Mouse (Mus musculus) midbrain, embryonic 16.5 days (tissue): Measurements from ENCODE around the gene Pkd1l2. TPM values are rescaled to one million over a fixed set of nuclear protein-coding genes. Genes with fewer than 3 reads are reported as not detected.
A peak's percentile ranks its signal among the peaks of the same experiment; 100 is the strongest.

Source experiments
- ATAC-seq: fragments of 200-750 bp; cut with Nextera tagmentation; 2 replicates; pipeline ENCODE4 v1.8.0; 2017; ENCODE audit warnings: moderate TSS enrichment
- H3K27ac ChIP-seq: fragments of 300-500 bp; sonication (generic); 2 replicates; pipeline ENCODE4 v1.5.1; 2014; ENCODE audit warnings: mild to moderate bottlenecking, low read length, mixed read lengths
- H3K27me3 ChIP-seq: fragments of 300-500 bp; sonication (generic); 2 replicates; pipeline ENCODE4 v1.6.1; 2014; ENCODE audit warnings: low read depth, low read length, mixed read lengths; ENCODE audit not compliant: control insufficient read depth, insufficient read depth
- H3K36me3 ChIP-seq: fragments of 300-500 bp; sonication (generic); 2 replicates; pipeline ENCODE4 v1.6.1; 2014; ENCODE audit warnings: mild to moderate bottlenecking, low read length, moderate library complexity, mixed read lengths; ENCODE audit not compliant: control insufficient read depth, insufficient read depth
- H3K4me1 ChIP-seq: fragments of 300-500 bp; sonication (generic); 2 replicates; pipeline ENCODE4 v1.6.1; 2014; ENCODE audit warnings: mild to moderate bottlenecking, low read length, mixed read lengths; ENCODE audit not compliant: control insufficient read depth, insufficient read depth
- H3K4me2 ChIP-seq: fragments of 300-500 bp; sonication (generic); 2 replicates; pipeline ENCODE4 v1.6.1; 2014; ENCODE audit warnings: mild to moderate bottlenecking, low read length, mixed read lengths
- H3K4me3 ChIP-seq: fragments of 300-500 bp; sonication (generic); 2 replicates; pipeline ENCODE4 v1.5.1; 2014; ENCODE audit warnings: low read depth, mild to moderate bottlenecking, low read length, moderate library complexity, mixed read lengths
- H3K9ac ChIP-seq: fragments of 300-500 bp; sonication (generic); 2 replicates; pipeline ENCODE4 v1.6.1; 2014; ENCODE audit warnings: low read depth, low read length, mixed read lengths
- H3K9me3 ChIP-seq: fragments of 300-500 bp; sonication (generic); replicated peaks from 2 replicates; pipeline ENCODE4 v1.6.1; 2014; ENCODE audit warnings: mild to moderate bottlenecking, low read length, mixed read lengths; ENCODE audit not compliant: control insufficient read depth, poor library complexity, severe bottlenecking
- WGBS: fragments of 180-500 bp; shearing (Covaris S2); extraction: QIAGEN DNeasy Blood & Tissue Kit; methylation state at CpG from one replicate; pipeline ENCODE4 v1.1.7; 2014; 5-methylcytosine and 5-hydroxymethylcytosine counted together
- polyA plus RNA-seq: library from polyadenylated mRNA; unstranded; fragments of >200 nt; fragmentation: Nextera tagmentation; extraction: Ambion mirVana; gene quantifications from 2 replicates; pipeline ENCODE4 v1.2.1, GENCODE M21; 2015

The Pkd1l2 gene
- polyA plus RNA-seq, 1 experiment from 2014 or later = not detected

- 43% methylated on average over 6 of the region's 6 CpGs for WGBS
- no peaks in the 10 kb centered on the region for H3K36me3 ChIP-seq
- H3K9me3 ChIP-seq = no peaks in the 10 kb centered on the region
- no peak overlapping the region for H3K4me2 ChIP-seq
- H3K9ac ChIP-seq = no peak overlapping the region
- no peak for ATAC-seq
- no peak overlapping the region for H3K27ac ChIP-seq
- no peak overlapping the region for H3K4me3 ChIP-seq
- peaks cover 6% of the 10 kb centered on the region; the same call in 1 of the 2 replicates for H3K4me1 ChIP-seq
- no peaks in the 10 kb centered on the region for H3K27me3 ChIP-seq
Measured at GRCm38 (mm10) chr8:117115094-117115493, 32.8 kb upstream of the Pkd1l2 start.

GRCm38 (mm10) chr8:117112261-117112660 lies 30.0 kb upstream of the Pkd1l2 start:
- 78% methylated on average over 8 of the region's 8 CpGs for WGBS
- H3K9ac ChIP-seq = no peak overlapping the region

GRCm38 (mm10) chr8:117111641-117112040 lies 29.4 kb upstream of the Pkd1l2 start:
- Histone ChIP-seq H3K4me1 (peaks cover 6% of the 10 kb centered on the region; the same call in 1 of the 2 replicates), H3K36me3 (no peaks in the 10 kb centered on the region), H3K4me2 (no peak overlapping the region), H3K9me3 (no peaks in the 10 kb centered on the region), H3K9ac (no peak overlapping the region), H3K4me3 (no peak overlapping the region), H3K27me3 (no peaks in the 10 kb centered on the region), H3K27ac (no peak overlapping the region)
- no peak for ATAC-seq
- 89% methylated on average over 3 of the region's 3 CpGs for WGBS

More at GRCm38 (mm10) chr8:117112261-117112660, 30.0 kb upstream of the Pkd1l2 start:
- Histone ChIP-seq H3K9me3 (no peaks in the 10 kb centered on the region), H3K4me3 (no peak overlapping the region), H3K27me3 (no peaks in the 10 kb centered on the region), H3K27ac (no peak overlapping the region), H3K36me3 (no peaks in the 10 kb centered on the region), H3K4me2 (no peak overlapping the region), H3K4me1 (peaks cover 6% of the 10 kb centered on the region; the same call in 1 of the 2 replicates)
- ATAC-seq = no peak

GRCm38 (mm10) chr8:117109801-117110390 lies 27.6 kb upstream of the Pkd1l2 start:
- H3K4me3 ChIP-seq = no peak overlapping the region
- peaks cover 2% of the 10 kb centered on the region; the same call in 1 of the 2 replicates for H3K4me1 ChIP-seq
- no peak for ATAC-seq
- 58% methylated on average over 16 of the region's 16 CpGs for WGBS
- H3K9ac ChIP-seq = no peak overlapping the region
- H3K4me2 ChIP-seq = no peak overlapping the region
- no peaks in the 10 kb centered on the region for H3K27me3 ChIP-seq
- H3K9me3 ChIP-seq = no peaks in the 10 kb centered on the region
- H3K27ac ChIP-seq = no peak overlapping the region
- no peaks in the 10 kb centered on the region for H3K36me3 ChIP-seq

- no peak overlapping the region for H3K4me3 ChIP-seq
- no peaks in the 10 kb centered on the region for H3K36me3 ChIP-seq
- no peaks in the 10 kb centered on the region for H3K9me3 ChIP-seq
- H3K9ac ChIP-seq = no peak overlapping the region
- H3K4me1 ChIP-seq = no peaks in the 10 kb centered on the region
- H3K27ac ChIP-seq = no peak overlapping the region
- H3K27me3 ChIP-seq = no peaks in the 10 kb centered on the region
- H3K4me2 ChIP-seq = no peak overlapping the region
- 92% methylated on average over 19 of the region's 19 CpGs for WGBS
- no peak for ATAC-seq
Measured at GRCm38 (mm10) chr8:117109018-117109711, 26.9 kb upstream of the Pkd1l2 start.

GRCm38 (mm10) chr8:117107533-117107932 lies 25.3 kb upstream of the Pkd1l2 start:
- no peak for ATAC-seq
- H3K9me3 ChIP-seq = no peaks in the 10 kb centered on the region

GRCm38 (mm10) chr8:117097564-117098191 lies 15.4 kb upstream of the Pkd1l2 start:
- H3K27me3 ChIP-seq = no peaks in the 10 kb centered on the region
- H3K27ac ChIP-seq = peak overlapping the region; percentile 70
- H3K9ac ChIP-seq = no peak overlapping the region
- H3K4me1 ChIP-seq = peaks cover 13% of the 10 kb centered on the region; the same call in 1 of the 2 replicates
- no peak overlapping the region for H3K4me3 ChIP-seq
- H3K9me3 ChIP-seq = no peaks in the 10 kb centered on the region
- peak overlapping the region; percentile 21 for H3K4me2 ChIP-seq
- WGBS = 42% methylated on average over 11 of the region's 11 CpGs
- peak; percentile 88 for ATAC-seq
- no peaks in the 10 kb centered on the region for H3K36me3 ChIP-seq

More at GRCm38 (mm10) chr8:117107533-117107932, 25.3 kb upstream of the Pkd1l2 start:
- Histone ChIP-seq H3K4me1 (no peaks in the 10 kb centered on the region), H3K4me2 (no peak overlapping the region), H3K27ac (no peak overlapping the region), H3K36me3 (no peaks in the 10 kb centered on the region), H3K4me3 (no peak overlapping the region), H3K9ac (no peak overlapping the region), H3K27me3 (no peaks in the 10 kb centered on the region)
- WGBS = 21% methylated on average over 8 of the region's 9 CpGs

GRCm38 (mm10) chr8:117097051-117097563 lies 14.9 kb upstream of the Pkd1l2 start:
- Histone ChIP-seq H3K27me3 (no peaks in the 10 kb centered on the region), H3K4me1 (peaks cover 13% of the 10 kb centered on the region; the same call in 1 of the 2 replicates), H3K9me3 (no peaks in the 10 kb centered on the region), H3K36me3 (no peaks in the 10 kb centered on the region), H3K27ac (peak overlapping the region; percentile 70), H3K9ac (no peak overlapping the region), H3K4me2 (peak overlapping the region; percentile 21), H3K4me3 (no peak overlapping the region)
- ATAC-seq = peak; percentile 64
- 66% methylated on average over 10 of the region's 10 CpGs for WGBS
